Mouse (Mus musculus): Measurements from ENCODE around the gene Dbi. TPM values are rescaled to one million over a fixed set of nuclear protein-coding genes. Genes with fewer than 3 reads are reported as not detected.
A peak's percentile ranks its signal among the peaks of the same experiment; 100 is the strongest.

Dbi gene
- total and polyA plus RNA-seq, 3 experiments: 149 to 164 TPM; not detected in 1

- peak; percentile 34 for DNase-seq (ENCODE audit: low read depth, low spot score)
- peaks cover 0 to 10% of the 10 kb centered on the region in 2 experiments; a peak in 2 of 4 replicates for H3K36me3 ChIP-seq (ENCODE audit: control insufficient read depth in 1 of 2, insufficient read depth in 2 of 2, low read length in 2 of 2)
- H3K79me2 ChIP-seq (ENCODE audit: control insufficient read depth, insufficient read depth, low read length, poor library complexity): no peaks in the 10 kb centered on the region
- no peaks in the 10 kb centered on the region for H3K27me3 ChIP-seq (ENCODE audit: control insufficient read depth in 1 of 2, insufficient read depth in 2 of 2, low read length in 2 of 2)
- no peak overlapping the region for H3K27ac ChIP-seq (ENCODE audit: control insufficient read depth, low read depth, low read length)
- no peak for TF ChIP-seq UBTF (IDR thresholded peaks at IDR 0.05; ENCODE audit: borderline replicate concordance, insufficient read depth, low read depth, low read length)
- no peak for TF ChIP-seq HCFC1 (IDR thresholded peaks at IDR 0.05; ENCODE audit: low read depth, low read length)
- TF ChIP-seq MAZ (IDR thresholded peaks at IDR 0.05; ENCODE audit: low read depth, low read length): no peak
- no peak for TF ChIP-seq NELFE (IDR thresholded peaks at IDR 0.05; ENCODE audit: low read depth, low read length)
- TF ChIP-seq BHLHE40 (IDR thresholded peaks at IDR 0.05; ENCODE audit: borderline replicate concordance, low read depth, low read length): no peak
- no peak for TF ChIP-seq MYC (IDR thresholded peaks at IDR 0.05; ENCODE audit: low read depth, low read length)
- no peak for TF ChIP-seq NRF1 (IDR thresholded peaks at IDR 0.05; ENCODE audit: insufficient read depth, low read depth, low read length, poor library complexity, severe bottlenecking)
- TF ChIP-seq SIN3A (IDR thresholded peaks at IDR 0.05; ENCODE audit: low read length): no peak
- TF ChIP-seq ZKSCAN1 (IDR thresholded peaks at IDR 0.05; ENCODE audit: low read depth, low read length): no peak
- TF ChIP-seq CTCF (IDR thresholded peaks at IDR 0.05 in 2 of 3, conservative IDR thresholded peaks at IDR 0.05 in 1 of 3; ENCODE audit: control insufficient read depth in 1 of 3, insufficient read depth in 1 of 3, low read depth in 2 of 3, low read length in 3 of 3, poor library complexity in 1 of 3, severe bottlenecking in 1 of 3): no peak
- no peak for TF ChIP-seq TAL1 (IDR thresholded peaks at IDR 0.05; ENCODE audit: low read length)
- no peak for TF ChIP-seq SMC3 (IDR thresholded peaks at IDR 0.05; ENCODE audit: low read depth, low read length)
- TF ChIP-seq TCF12 (IDR thresholded peaks at IDR 0.05; ENCODE audit: low read depth, low read length): no peak
- TF ChIP-seq GABPA (IDR thresholded peaks at IDR 0.05; ENCODE audit: low read depth, low read length): no peak
- TF ChIP-seq ZNF384 (IDR thresholded peaks at IDR 0.05; ENCODE audit: low read depth, low read length): no peak
- TF ChIP-seq RAD21 (IDR thresholded peaks at IDR 0.05; ENCODE audit: low read depth, low read length): no peak
- TF ChIP-seq EP300 (IDR thresholded peaks at IDR 0.05; ENCODE audit: low read depth in 1 of 2, low read length in 2 of 2): no peak
- TF ChIP-seq JUND (IDR thresholded peaks at IDR 0.05; ENCODE audit: low read depth, low read length): no peak
- TF ChIP-seq POLR2AphosphoS5 (IDR thresholded peaks at IDR 0.05; ENCODE audit: borderline replicate concordance, low read depth, low read length): no peak
- no peak overlapping the region for H3K4me3 ChIP-seq (ENCODE audit: control insufficient read depth in 1 of 2, insufficient read depth in 1 of 2, low read depth in 2 of 2, low read length in 2 of 2)
- no peak overlapping the region for H3K9ac ChIP-seq (ENCODE audit: control insufficient read depth, low read depth, low read length, poor library complexity, severe bottlenecking)
- no peaks in the 10 kb centered on the region for H3K9me3 ChIP-seq (replicated peaks; ENCODE audit: insufficient read depth, low read length)
- peaks cover 0 to 9% of the 10 kb centered on the region in 2 experiments; a peak in 2 of 4 replicates for H3K4me1 ChIP-seq (ENCODE audit: control insufficient read depth in 1 of 2, insufficient read depth in 2 of 2, low read length in 2 of 2)
Measured at GRCm38 (mm10) chr1:120140144-120140693, 19.3 kb upstream of the Dbi start.

- TF ChIP-seq E2F4 (IDR thresholded peaks at IDR 0.05; ENCODE audit: borderline replicate concordance, low read depth, low read length) (no peak), POLR2AphosphoS2 (IDR thresholded peaks at IDR 0.05; ENCODE audit: low read length) (no peak), NELFE (IDR thresholded peaks at IDR 0.05; ENCODE audit: low read depth, low read length) (no peak), MAFK (IDR thresholded peaks at IDR 0.05; ENCODE audit: borderline replicate concordance, low read depth, low read length) (no peak), ELF1 (IDR thresholded peaks at IDR 0.05; ENCODE audit: low read depth, low read length) (no peak), EP300 (IDR thresholded peaks at IDR 0.05; ENCODE audit: low read depth in 1 of 2, low read length in 2 of 2) (no peak)
- no peak overlapping the region for H3K27ac ChIP-seq (ENCODE audit: control insufficient read depth, low read depth, low read length)
- H3K4me1 ChIP-seq (ENCODE audit: control insufficient read depth in 1 of 2, insufficient read depth in 2 of 2, low read length in 2 of 2): peaks cover 0 to 9% of the 10 kb centered on the region in 2 experiments; a peak in 2 of 4 replicates
- H3K36me3 ChIP-seq (ENCODE audit: control insufficient read depth in 1 of 2, insufficient read depth in 2 of 2, low read length in 2 of 2): peaks cover 0 to 10% of the 10 kb centered on the region in 2 experiments; a peak in 2 of 4 replicates
- H3K27me3 ChIP-seq (ENCODE audit: control insufficient read depth in 1 of 2, insufficient read depth in 2 of 2, low read length in 2 of 2): no peaks in the 10 kb centered on the region
- H3K79me2 ChIP-seq (ENCODE audit: control insufficient read depth, insufficient read depth, low read length, poor library complexity): no peaks in the 10 kb centered on the region
- H3K9ac ChIP-seq (ENCODE audit: control insufficient read depth, low read depth, low read length, poor library complexity, severe bottlenecking): no peak overlapping the region
- H3K4me3 ChIP-seq (ENCODE audit: control insufficient read depth in 1 of 2, insufficient read depth in 1 of 2, low read depth in 2 of 2, low read length in 2 of 2): no peak overlapping the region
- no peak for DNase-seq (ENCODE audit: low read depth, low spot score)
- H3K9me3 ChIP-seq (replicated peaks; ENCODE audit: insufficient read depth, low read length): no peaks in the 10 kb centered on the region
Measured at GRCm38 (mm10) chr1:120138923-120139540, 18.2 kb upstream of the Dbi start.
